Mouse (Mus musculus) stomach, postnatal 0 days (tissue): Measurements from ENCODE around the gene Sprn.

Experiments
- CTCF ChIP-seq: IDR thresholded peaks from 2 replicates; pipeline ENCODE4 v1.5.1; 2016; ENCODE audit warnings: antibody characterized with exemption, low read depth, mild to moderate bottlenecking, moderate library complexity
- EP300 ChIP-seq: optimal IDR thresholded peaks from 2 replicates; pipeline ENCODE3; 2016; ENCODE audit warnings: antibody characterized with exemption

GRCm38 (mm10) chr7:140122765-140123164 lies 31.9 kb downstream of the Sprn start:
- TF ChIP-seq CTCF (no peak), EP300 (no peak)
